Mouse (Mus musculus): ENCODE measurements around the gene Lcn5.

GRCm38 (mm10) chr2:25625986-25626385 lies 31.8 kb upstream of the Lcn5 start:
- no peak for TF ChIP-seq EP300 (IDR thresholded peaks at IDR 0.05; ENCODE audit: insufficient read depth, low read depth, low read length)
- TF ChIP-seq CTCF (IDR thresholded peaks at IDR 0.05; ENCODE audit: low read depth, low read length), result no peak
- no peak for TF ChIP-seq POLR2A (IDR thresholded peaks at IDR 0.05; ENCODE audit: insufficient read depth, low read length)

Measured in ES-Bruce4 (cell line).